Mouse (Mus musculus) limb, embryonic 12.5 days (tissue): ENCODE measurements at regions not wholly inside any gene's neighbourhood (a gene's known extent, or its start where the extent isn't known, plus 50 kb on each side); places are given as distances from the start of the nearest gene placed in this dataset.

ENCODE experiments used
- ATAC-seq: fragments of 200-750 bp; cut with Nextera tagmentation; 2 replicates; pipeline ENCODE4 v1.8.0; 2017; ENCODE audit warnings: low read depth, moderate TSS enrichment; ENCODE audit not compliant: insufficient number of reproducible peaks, insufficient read depth, low FRiP score, low TSS enrichment
- H3K27ac ChIP-seq: fragments of 300-500 bp; sonication (generic); 2 replicates; pipeline ENCODE4 v1.5.1; 2016; ENCODE audit warnings: mild to moderate bottlenecking, moderate library complexity
- H3K27me3 ChIP-seq: fragments of 300-500 bp; sonication (generic); 2 replicates; pipeline ENCODE4 v1.6.1; 2016; ENCODE audit warnings: mild to moderate bottlenecking, moderate library complexity
- H3K36me3 ChIP-seq: fragments of 300-500 bp; sonication (generic); 2 replicates; pipeline ENCODE4 v1.6.1; 2016; ENCODE audit warnings: mild to moderate bottlenecking, moderate library complexity
- H3K4me1 ChIP-seq: fragments of 300-500 bp; sonication (generic); replicated peaks from 2 replicates; pipeline ENCODE4 v1.6.1; 2016
- H3K4me2 ChIP-seq: fragments of 300-500 bp; sonication (generic); 2 replicates; pipeline ENCODE4 v1.6.1; 2016; ENCODE audit warnings: mild to moderate bottlenecking, moderate library complexity
- H3K4me3 ChIP-seq: fragments of 300-500 bp; sonication (generic); replicated peaks from 2 replicates; pipeline ENCODE4 v1.5.1; 2016; ENCODE audit warnings: mild to moderate bottlenecking
- H3K9ac ChIP-seq: fragments of 300-500 bp; sonication (generic); replicated peaks from 2 replicates; pipeline ENCODE4 v1.6.1; 2016; ENCODE audit warnings: mild to moderate bottlenecking, moderate library complexity
- H3K9me3 ChIP-seq: fragments of 300-500 bp; sonication (generic); 2 replicates; pipeline ENCODE4 v1.6.1; 2016; ENCODE audit warnings: mild to moderate bottlenecking, moderate library complexity
- WGBS: fragments of 180-500 bp; shearing (Covaris S2); methylation state at CpG from one replicate; pipeline ENCODE4 v1.1.7; 2016; 5-methylcytosine and 5-hydroxymethylcytosine counted together

DNA sequence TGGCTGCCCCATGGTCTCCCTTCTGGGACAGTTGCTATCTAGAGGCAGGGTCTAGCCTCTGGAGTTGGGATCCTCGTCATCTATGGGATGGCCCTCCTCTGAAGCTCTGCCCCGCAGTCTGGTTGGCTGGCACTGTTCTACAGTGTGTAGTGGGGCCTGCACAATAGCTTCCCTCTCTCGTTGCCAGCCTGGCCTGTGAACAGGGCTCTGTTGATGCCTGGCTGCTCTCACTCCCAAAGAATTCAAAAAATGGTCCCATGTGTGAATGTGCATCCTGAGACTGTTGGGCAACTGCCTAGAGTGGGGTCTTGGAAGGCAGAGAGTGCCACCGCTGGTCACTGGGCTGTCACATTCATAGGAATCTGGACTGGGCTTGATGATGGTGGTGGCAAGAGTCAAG lies 53.8 kb upstream of the Ccnd1 start:
- Histone ChIP-seq H3K4me1 (0 out of 2 replicates have a peak, but pooled peaks cover 12% of the 10 kb centered on the region), H3K9me3 (no peaks in the 10 kb centered on the region), H3K27me3 (no peaks in the 10 kb centered on the region), H3K27ac (no peak overlapping the region), H3K4me2 (no peak overlapping the region), H3K9ac (no peak overlapping the region), H3K4me3 (no peak overlapping the region), H3K36me3 (no peaks in the 10 kb centered on the region)
- 79% methylated on average over 4 of the region's 4 CpGs for WGBS
- ATAC-seq, result no peak

DNA sequence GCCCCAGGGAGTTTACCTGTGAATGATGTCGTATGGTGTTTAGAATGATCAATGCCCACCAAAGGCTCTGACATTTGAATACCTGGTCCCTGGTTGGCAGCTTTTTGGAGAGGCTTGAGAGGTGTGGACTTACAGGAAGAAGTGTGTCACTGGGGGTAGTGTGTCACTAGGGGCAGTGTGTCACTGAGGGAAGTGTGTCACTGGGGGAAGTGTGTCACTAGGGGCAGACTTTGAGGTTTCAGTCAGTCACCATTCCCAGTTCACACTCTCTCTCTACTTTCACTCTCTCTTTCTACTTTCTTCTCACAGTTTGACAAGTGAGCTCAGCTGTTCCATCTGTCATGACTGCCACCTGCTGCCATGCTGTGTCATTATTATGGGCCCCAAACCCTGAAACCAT lies 52.0 kb upstream of the Ccnd1 start:
- no peaks in the 10 kb centered on the region for H3K9me3 ChIP-seq
- WGBS, result 81% methylated on average over 1 of the region's 1 CpGs
- H3K4me3 ChIP-seq, result no peak overlapping the region

More for the DNA sequence above, 52.0 kb upstream of the Ccnd1 start:
- Histone ChIP-seq H3K4me1 (0 out of 2 replicates have a peak, but pooled peaks cover 12% of the 10 kb centered on the region), H3K9ac (no peak overlapping the region), H3K4me2 (no peak overlapping the region), H3K27ac (no peak overlapping the region), H3K27me3 (no peaks in the 10 kb centered on the region), H3K36me3 (no peaks in the 10 kb centered on the region)
- ATAC-seq, result no peak
